Comparison of ENCODE assay signal across 20 mouse cellular contexts in the genomic region with DNA sequence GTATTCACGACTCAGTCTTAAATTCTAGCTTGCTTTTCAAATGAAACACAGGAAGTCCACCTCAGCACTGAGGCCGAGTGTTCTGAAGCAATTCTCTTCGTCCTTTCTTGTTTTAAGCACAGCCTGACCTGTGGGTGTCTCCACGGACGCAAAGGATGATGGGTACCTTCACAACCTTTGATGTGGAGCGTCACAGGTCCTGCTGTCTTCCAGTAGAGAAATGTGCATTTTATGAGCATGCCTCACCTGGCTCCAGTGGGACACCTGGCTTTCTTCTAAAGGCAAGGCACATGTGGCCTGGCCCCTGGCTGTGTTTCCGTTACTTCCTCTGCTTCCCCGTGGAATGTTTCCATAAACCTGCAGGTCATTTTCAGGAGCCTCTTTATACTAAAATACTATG. TPM values are rescaled to one million over a fixed set of nuclear protein-coding genes. Genes with fewer than 3 reads are reported as not detected.
DNase-seq lines count a peak whose midpoint lies in the region; ATAC-seq and TF ChIP-seq lines count a peak whose summit lies in the region.
"Had no signal": no experiment of that assay in that cellular context is flagged by ENCODE, and none has a peak within 500 bp of the region (broad histone marks: within the 10 kb centered on the region; RNA-seq: fewer than 3 reads in every experiment).

No protein-coding gene starts in this region.

- no peak overlapping the region for H3K9ac ChIP-seq in embryonic facial prominence, embryonic 12.5 days
- no peak overlapping the region for H3K9ac ChIP-seq in limb, embryonic 12.5 days (replicated peaks)
- H3K9ac ChIP-seq: heart, embryonic 13.5 days; hindbrain, embryonic 15.5 days had no signal

- 0 out of 2 replicates have a peak overlapping the region, but pooled peaks have one; percentile 25 for H3K27ac ChIP-seq in embryonic facial prominence, embryonic 12.5 days
- peak overlapping the region; percentile 85 for H3K27ac ChIP-seq in limb, embryonic 12.5 days
- H3K27ac ChIP-seq: heart, embryonic 13.5 days; hindbrain, embryonic 15.5 days had no signal

- no peaks in the 10 kb centered on the region for H3K27me3 ChIP-seq in embryonic facial prominence, embryonic 12.5 days
- H3K27me3 ChIP-seq in limb, embryonic 12.5 days, result no peaks in the 10 kb centered on the region
- no peaks in the 10 kb centered on the region for H3K27me3 ChIP-seq in myocyte (ENCODE audit: control insufficient read depth, insufficient read depth, insufficient read length)
- H3K27me3 ChIP-seq: heart, embryonic 13.5 days; hindbrain, embryonic 15.5 days; Patski had no signal

- no peaks in the 10 kb centered on the region for H3K9me3 ChIP-seq in embryonic facial prominence, embryonic 12.5 days
- no peaks in the 10 kb centered on the region for H3K9me3 ChIP-seq in limb, embryonic 12.5 days
- H3K9me3 ChIP-seq: heart, embryonic 13.5 days; hindbrain, embryonic 15.5 days had no signal

- H3K4me3 ChIP-seq in embryonic facial prominence, embryonic 12.5 days, result no peak overlapping the region
- no peak overlapping the region for H3K4me3 ChIP-seq in limb, embryonic 12.5 days (replicated peaks)
- H3K4me3 ChIP-seq in myocyte, result no peak overlapping the region
- H3K4me3 ChIP-seq: heart, embryonic 13.5 days; hindbrain, embryonic 15.5 days had no signal

- peak; percentile 74 for DNase-seq in heart, adult 11 months
- DNase-seq in heart, adult 18-20 months, result no peak
- DNase-seq in left cerebral cortex, adult 9 months (ENCODE audit: low spot score in 2 of 2), result no peak
- DNase-seq in natural killer cell, adult 2 months (ENCODE audit: low spot score in 2 of 2), result no peak
- DNase-seq: B cell, adult 2 months; cerebellum, adult 11-12 months; cerebellum, adult 9-10 months; cerebellum, postnatal 25 days; gastrocnemius, postnatal 36 days; heart, postnatal 36 days had no signal

- WGBS in embryonic facial prominence, embryonic 12.5 days, result 60% methylated on average over 8 of the region's 8 CpGs
- WGBS in limb, embryonic 12.5 days, result 20% methylated on average over 8 of the region's 8 CpGs

- H3K36me3 ChIP-seq in embryonic facial prominence, embryonic 12.5 days, result no peaks in the 10 kb centered on the region
- no peaks in the 10 kb centered on the region for H3K36me3 ChIP-seq in limb, embryonic 12.5 days
- H3K36me3 ChIP-seq in myocyte (ENCODE audit: control insufficient read depth, insufficient read depth), result no peaks in the 10 kb centered on the region
- H3K36me3 ChIP-seq: heart, embryonic 13.5 days; hindbrain, embryonic 15.5 days had no signal

- ATAC-seq in embryonic facial prominence, embryonic 12.5 days (ENCODE audit: insufficient number of reproducible peaks, insufficient read depth, low FRiP score, low TSS enrichment), result no peak
- no peak for ATAC-seq in limb, embryonic 12.5 days (ENCODE audit: insufficient number of reproducible peaks, insufficient read depth, low FRiP score, low TSS enrichment, low read depth)
- ATAC-seq: activated CD4-positive, CD25-positive, alpha-beta regulatory T cell, adult 4 months; CD4-positive, CD25-positive, alpha-beta regulatory T cell, adult 4 months; forebrain, embryonic 14.5 days; Patski had no signal

- no peak overlapping the region for H3K4me2 ChIP-seq in embryonic facial prominence, embryonic 12.5 days (replicated peaks)
- H3K4me2 ChIP-seq in limb, embryonic 12.5 days, result peak overlapping the region; percentile 3
- H3K4me2 ChIP-seq in myocyte (ENCODE audit: low read depth), result peak overlapping the region; percentile 65
- H3K4me2 ChIP-seq: hindbrain, embryonic 15.5 days had no signal

- peaks cover 28% of the 10 kb centered on the region for H3K4me1 ChIP-seq in embryonic facial prominence, embryonic 12.5 days
- peaks cover 37% of the 10 kb centered on the region for H3K4me1 ChIP-seq in limb, embryonic 12.5 days (replicated peaks)

- H3ac ChIP-seq in myocyte (ENCODE audit: control insufficient read depth, insufficient read length), result no peak overlapping the region

- H3K79me2 ChIP-seq in myocyte (ENCODE audit: control insufficient read depth, insufficient read depth), result no peaks in the 10 kb centered on the region

- no peak for TF ChIP-seq POLR2A in myocyte (IDR thresholded peaks at IDR 0.05; ENCODE audit: insufficient read length, low read depth)

TF ChIP-seq in myocyte, 11 proteins besides CTCF, POLR2A, EP300 and RAD21:
- TF ChIP-seq POLR2AphosphoS2 (IDR thresholded peaks at IDR 0.05; ENCODE audit: insufficient read length, low read depth) (no peak), CEBPB (IDR thresholded peaks at IDR 0.05; ENCODE audit: insufficient read depth, poor library complexity, severe bottlenecking) (no peak), MAX (IDR thresholded peaks at IDR 0.05; ENCODE audit: low read depth) (no peak), E2F4 (IDR thresholded peaks at IDR 0.05; ENCODE audit: insufficient read depth) (no peak), MYOG (IDR thresholded peaks at IDR 0.05; ENCODE audit: control insufficient read depth in 1 of 3, insufficient read depth in 1 of 3, insufficient read length in 2 of 3, low read depth in 2 of 3) (no peak), REST (IDR thresholded peaks at IDR 0.05; ENCODE audit: insufficient read depth, insufficient read length) (no peak), USF1 (IDR thresholded peaks at IDR 0.05; ENCODE audit: low read depth) (no peak)

RNA-seq across cellular contexts. Expression of a gene that starts 54.9 kb away (rescaled TPM):
- 1 to 10 TPM; 2.8 to 3.2 TPM for total RNA-seq in heart, adult 18-20 months (2021)
- polyA plus RNA-seq in embryonic facial prominence, embryonic 12.5 days (2016; fragmentation: Nextera tagmentation; extraction: Ambion mirVana), result 67.1 and 77.0 TPM in 2 replicates
- polyA plus RNA-seq in limb, embryonic 12.5 days (2016; fragmentation: Nextera tagmentation; extraction: Ambion mirVana), result 106 and 110 TPM in 2 replicates
- 0.43 TPM for polyA plus RNA-seq in myocyte (2012; fragmentation: generic; extraction: Trizol)
- total RNA-seq: MEL had no signal
- polyA plus RNA-seq: activated CD4-positive, CD25-positive, alpha-beta regulatory T cell, adult 4 months; CD4-positive, CD25-positive, alpha-beta regulatory T cell, adult 4 months had no signal

Comparison
In these comparisons a context has a peak if more than half of its experiments do, and no peak if none do; other contexts are left out.
1. RNA of a gene that starts 54.9 kb away (polyA plus RNA-seq): 106 to 110 TPM in limb, embryonic 12.5 days and 67.1 to 77.0 TPM in embryonic facial prominence, embryonic 12.5 days; 0.43 TPM in myocyte (single experiment); every median in the first group is over 10 times any median in the second.